Mouse (Mus musculus): ENCODE results near the gene Gfra1. TPM values are rescaled to one million over a fixed set of nuclear protein-coding genes. Genes with fewer than 3 reads are reported as not detected.

Gfra1 gene
- total RNA-seq, 1 experiment: 3.5 TPM

GRCm38 (mm10) chr19:58243604-58244003 lies 212.1 kb downstream of the Gfra1 start:
- no peak overlapping the region for H3K9ac ChIP-seq (ENCODE audit: insufficient read depth, low read depth, low read length, poor library complexity, severe bottlenecking)
- TF ChIP-seq HCFC1 (IDR thresholded peaks at IDR 0.05; ENCODE audit: borderline replicate concordance, insufficient read depth, low read length) (no peak), MAFK (IDR thresholded peaks at IDR 0.05; ENCODE audit: insufficient read depth, low read depth, low read length) (no peak), CHD2 (IDR thresholded peaks at IDR 0.05; ENCODE audit: low read depth, low read length) (no peak), ZC3H11A (IDR thresholded peaks at IDR 0.05; ENCODE audit: borderline replicate concordance, low read depth, low read length) (no peak), ZNF384 (IDR thresholded peaks at IDR 0.05; ENCODE audit: low read depth, low read length) (no peak)
- in situ Hi-C loops (cut with MboI; ENCODE audit: low sequenced_read_pairs in 2 of 2, unreplicated experiment in 2 of 2): no loop called here
- H3K4me1 ChIP-seq (ENCODE audit: control insufficient read depth in 2 of 2, insufficient read depth in 2 of 2, low read length in 2 of 2, poor library complexity in 1 of 2): no peaks in the 10 kb centered on the region
- no peak overlapping the region for H3K4me3 ChIP-seq (ENCODE audit: insufficient read depth in 1 of 2, low read depth in 1 of 2, low read length in 2 of 2, poor library complexity in 1 of 2, severe bottlenecking in 1 of 2)
- no peak for DNase-seq (ENCODE audit: low read depth, low spot score)
- no peaks in the 10 kb centered on the region for H3K36me3 ChIP-seq (ENCODE audit: control insufficient read depth, insufficient read depth, low read length, poor library complexity, severe bottlenecking)
- no peaks in the 10 kb centered on the region for H3K9me3 ChIP-seq (ENCODE audit: control insufficient read depth, insufficient read depth, low read depth, low read length)
- H3K27ac ChIP-seq (ENCODE audit: insufficient read depth, low read depth, low read length, poor library complexity, severe bottlenecking): no peak overlapping the region

- no peak for DNase-seq (ENCODE audit: low read depth, low spot score)
- no peak for TF ChIP-seq CHD2 (IDR thresholded peaks at IDR 0.05; ENCODE audit: low read depth, low read length)
- no peak for TF ChIP-seq ZC3H11A (IDR thresholded peaks at IDR 0.05; ENCODE audit: borderline replicate concordance, low read depth, low read length)
- TF ChIP-seq ZNF384 (IDR thresholded peaks at IDR 0.05; ENCODE audit: low read depth, low read length): no peak
- no peak for TF ChIP-seq MAFK (IDR thresholded peaks at IDR 0.05; ENCODE audit: insufficient read depth, low read depth, low read length)
- TF ChIP-seq HCFC1 (IDR thresholded peaks at IDR 0.05; ENCODE audit: borderline replicate concordance, insufficient read depth, low read length): no peak
- Histone ChIP-seq H3K4me3 (ENCODE audit: insufficient read depth in 1 of 2, low read depth in 1 of 2, low read length in 2 of 2, poor library complexity in 1 of 2, severe bottlenecking in 1 of 2) (no peak overlapping the region), H3K36me3 (ENCODE audit: control insufficient read depth, insufficient read depth, low read length, poor library complexity, severe bottlenecking) (no peaks in the 10 kb centered on the region), H3K9me3 (ENCODE audit: control insufficient read depth, insufficient read depth, low read depth, low read length) (no peaks in the 10 kb centered on the region), H3K4me1 (ENCODE audit: control insufficient read depth in 2 of 2, insufficient read depth in 2 of 2, low read length in 2 of 2, poor library complexity in 1 of 2) (no peaks in the 10 kb centered on the region), H3K9ac (ENCODE audit: insufficient read depth, low read depth, low read length, poor library complexity, severe bottlenecking) (no peak overlapping the region), H3K27ac (ENCODE audit: insufficient read depth, low read depth, low read length, poor library complexity, severe bottlenecking) (no peak overlapping the region)
- in situ Hi-C loops (cut with MboI; ENCODE audit: low sequenced_read_pairs in 2 of 2, unreplicated experiment in 2 of 2): no loop called here
These were observed 217.4 kb downstream of the Gfra1 start for GRCm38 (mm10) chr19:58238325-58238724.

- in situ Hi-C loops (cut with MboI; ENCODE audit: low sequenced_read_pairs in 2 of 2, unreplicated experiment in 2 of 2): no loop called here
- no peak for DNase-seq (ENCODE audit: low read depth, low spot score)
- H3K9ac ChIP-seq (ENCODE audit: insufficient read depth, low read depth, low read length, poor library complexity, severe bottlenecking): no peak overlapping the region
These were observed 228.0 kb downstream of the Gfra1 start for GRCm38 (mm10) chr19:58227725-58228124.

GRCm38 (mm10) chr19:58226882-58227281 lies 228.8 kb downstream of the Gfra1 start:
- H3K9me3 ChIP-seq (ENCODE audit: control insufficient read depth, insufficient read depth, low read depth, low read length): no peaks in the 10 kb centered on the region
- no peak for TF ChIP-seq ZC3H11A (IDR thresholded peaks at IDR 0.05; ENCODE audit: borderline replicate concordance, low read depth, low read length)
- H3K9ac ChIP-seq (ENCODE audit: insufficient read depth, low read depth, low read length, poor library complexity, severe bottlenecking): no peak overlapping the region
- in situ Hi-C loops (cut with MboI; ENCODE audit: low sequenced_read_pairs in 2 of 2, unreplicated experiment in 2 of 2): no loop called here
- H3K4me3 ChIP-seq (ENCODE audit: insufficient read depth in 1 of 2, low read depth in 1 of 2, low read length in 2 of 2, poor library complexity in 1 of 2, severe bottlenecking in 1 of 2): no peak overlapping the region
- H3K4me1 ChIP-seq (ENCODE audit: control insufficient read depth in 2 of 2, insufficient read depth in 2 of 2, low read length in 2 of 2, poor library complexity in 1 of 2): no peaks in the 10 kb centered on the region
- H3K27ac ChIP-seq (ENCODE audit: insufficient read depth, low read depth, low read length, poor library complexity, severe bottlenecking): no peak overlapping the region
- DNase-seq (ENCODE audit: low read depth, low spot score): no peak
- H3K36me3 ChIP-seq (ENCODE audit: control insufficient read depth, insufficient read depth, low read length, poor library complexity, severe bottlenecking): no peaks in the 10 kb centered on the region

More at GRCm38 (mm10) chr19:58227725-58228124, 228.0 kb downstream of the Gfra1 start:
- TF ChIP-seq CHD2 (IDR thresholded peaks at IDR 0.05; ENCODE audit: low read depth, low read length): no peak
- TF ChIP-seq MAFK (IDR thresholded peaks at IDR 0.05; ENCODE audit: insufficient read depth, low read depth, low read length): no peak
- no peak for TF ChIP-seq ZNF384 (IDR thresholded peaks at IDR 0.05; ENCODE audit: low read depth, low read length)
- no peak for TF ChIP-seq ZC3H11A (IDR thresholded peaks at IDR 0.05; ENCODE audit: borderline replicate concordance, low read depth, low read length)
- no peak for TF ChIP-seq HCFC1 (IDR thresholded peaks at IDR 0.05; ENCODE audit: borderline replicate concordance, insufficient read depth, low read length)
- Histone ChIP-seq H3K36me3 (ENCODE audit: control insufficient read depth, insufficient read depth, low read length, poor library complexity, severe bottlenecking) (no peaks in the 10 kb centered on the region), H3K9me3 (ENCODE audit: control insufficient read depth, insufficient read depth, low read depth, low read length) (no peaks in the 10 kb centered on the region), H3K27ac (ENCODE audit: insufficient read depth, low read depth, low read length, poor library complexity, severe bottlenecking) (no peak overlapping the region), H3K4me3 (ENCODE audit: insufficient read depth in 1 of 2, low read depth in 1 of 2, low read length in 2 of 2, poor library complexity in 1 of 2, severe bottlenecking in 1 of 2) (no peak overlapping the region), H3K4me1 (ENCODE audit: control insufficient read depth in 2 of 2, insufficient read depth in 2 of 2, low read length in 2 of 2, poor library complexity in 1 of 2) (no peaks in the 10 kb centered on the region)
